Mouse (Mus musculus) thymus, postnatal 36 days (tissue): Measurements from ENCODE around the gene Mgea5.

ENCODE experiments used
- DNase-seq, 2 experiments: peaks; one replicate each; pipeline ENCODE4 v3.0.0; 2022; ENCODE audit warnings: mixed read lengths in 2 of 2

Mgea5 gene

GRCm38 (mm10) chr19:45747028-45747867 is 36.4 kb downstream of the Mgea5 start:
- DNase-seq = peak; percentile 83 to 88

GRCm38 (mm10) chr19:45746153-45747020 is 37.2 kb downstream of the Mgea5 start:
- peak; percentile 77 to 80 for DNase-seq

GRCm38 (mm10) chr19:45745344-45746152 is 38.1 kb downstream of the Mgea5 start:
- DNase-seq = no peak

- no peak for DNase-seq
Measured at GRCm38 (mm10) chr19:45743619-45744018, 40.0 kb downstream of the Mgea5 start.

GRCm38 (mm10) chr19:45742984-45743575 is 40.6 kb downstream of the Mgea5 start:
- DNase-seq = no peak

GRCm38 (mm10) chr19:45742218-45742983 is 41.2 kb downstream of the Mgea5 start, which contains the start of gene Fgf8:
Gene Fgf8 (minus strand): TSS chr19:45742915.
- DNase-seq = no peak

GRCm38 (mm10) chr19:45741431-45742217 is 42.0 kb downstream of the Mgea5 start:
- DNase-seq = no peak

GRCm38 (mm10) chr19:45740817-45741216 is 42.8 kb downstream of the Mgea5 start:
- DNase-seq = no peak

GRCm38 (mm10) chr19:45740233-45740632 is 43.4 kb downstream of the Mgea5 start:
- no peak for DNase-seq

- DNase-seq = no peak
Measured at GRCm38 (mm10) chr19:45738521-45738920, 45.1 kb downstream of the Mgea5 start.

- DNase-seq = no peak
Measured at GRCm38 (mm10) chr19:45737846-45738484, 45.7 kb downstream of the Mgea5 start.

- DNase-seq = peak in 1 of 2 experiments; percentile 46
Measured at GRCm38 (mm10) chr19:45737208-45737845, 46.3 kb downstream of the Mgea5 start.

- peak; percentile 62 to 71 for DNase-seq
Measured at GRCm38 (mm10) chr19:45736855-45737207, 46.8 kb downstream of the Mgea5 start.

GRCm38 (mm10) chr19:45736241-45736640 is 47.4 kb downstream of the Mgea5 start:
- DNase-seq = no peak

- DNase-seq = no peak
Measured at GRCm38 (mm10) chr19:45734762-45735161, 48.9 kb downstream of the Mgea5 start.

GRCm38 (mm10) chr19:45734191-45734590 is 49.4 kb downstream of the Mgea5 start:
- no peak for DNase-seq

GRCm38 (mm10) chr19:45733564-45733963 is 50.1 kb downstream of the Mgea5 start:
- DNase-seq = peak; percentile 44 to 70

- no peak for DNase-seq
Measured at GRCm38 (mm10) chr19:45731658-45732057, 52.0 kb downstream of the Mgea5 start.

- no peak for DNase-seq
Measured at GRCm38 (mm10) chr19:45730042-45730441, 53.6 kb downstream of the Mgea5 start.

- peak; percentile 63 to 78 for DNase-seq
Measured at GRCm38 (mm10) chr19:45727231-45727630, 56.4 kb downstream of the Mgea5 start.
